Mouse (Mus musculus) G1E (cell line): Measurements from ENCODE around the gene Ufm1.

ENCODE experiments used
- CTCF ChIP-seq: IDR thresholded peaks from 2 replicates; pipeline ENCODE4 v1.5.1; 2012; ENCODE audit warnings: low read depth, low read length, inconsistent platforms, mixed read lengths
- GATA1 ChIP-seq: IDR thresholded peaks from 2 replicates; pipeline ENCODE4 v1.6.1; 2012; ENCODE audit warnings: borderline replicate concordance, low read length, inconsistent platforms, mixed read lengths
- GATA2 ChIP-seq: IDR thresholded peaks from 2 replicates; pipeline ENCODE4 v1.6.1; 2012; ENCODE audit warnings: low read depth, low read length, inconsistent platforms, borderline replicate concordance
- TAL1 ChIP-seq: conservative IDR thresholded peaks from 2 replicates; pipeline ENCODE4 v1.6.1; 2012; ENCODE audit warnings: low read depth, low read length, inconsistent platforms, mixed read lengths

DNA sequence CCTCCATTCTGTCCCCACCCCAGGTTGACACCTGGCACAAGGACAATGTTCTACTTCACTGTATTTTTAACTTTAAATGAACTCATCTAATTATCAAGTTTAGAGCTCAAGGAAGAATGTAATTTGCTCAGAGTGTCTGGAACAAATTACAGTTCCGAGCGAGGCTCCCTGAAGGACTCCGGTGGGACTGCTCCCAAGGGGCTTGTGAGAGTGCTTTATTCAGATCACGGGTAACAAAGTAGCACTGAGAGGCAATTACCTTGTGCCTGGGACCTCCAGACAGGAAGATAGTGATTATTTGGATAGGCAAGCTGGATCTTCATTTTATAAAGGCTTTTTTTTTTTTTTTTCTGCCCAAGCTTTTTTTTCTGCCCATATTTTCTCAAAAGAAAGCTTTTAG lies 15.9 kb downstream of the Ufm1 start:
- TF ChIP-seq CTCF: no peak
- TF ChIP-seq GATA2: no peak
- no peak for TF ChIP-seq GATA1
- TF ChIP-seq TAL1: no peak
